ENCODE assay signal across 24 mouse cellular contexts in the genomic region with DNA sequence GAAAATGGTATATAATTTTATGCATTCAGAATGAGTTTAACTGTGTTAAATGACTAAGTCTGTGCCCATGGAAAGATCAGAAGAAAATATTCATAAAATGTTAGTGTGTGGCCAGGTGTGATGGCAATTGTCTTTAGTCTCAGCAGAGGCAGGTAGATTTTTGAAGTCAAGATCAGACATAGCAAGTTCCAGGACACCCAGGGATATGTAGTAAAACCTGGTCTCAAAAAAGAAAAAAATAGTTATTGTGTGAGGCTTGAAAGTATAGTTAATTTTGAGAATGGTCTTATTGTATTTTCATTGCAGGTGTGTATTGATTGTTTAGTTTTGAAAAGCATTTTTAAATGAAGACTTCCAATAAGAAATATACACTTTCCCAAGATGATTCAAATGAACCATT. TPM values are rescaled to one million over a fixed set of nuclear protein-coding genes. Genes with fewer than 3 reads are reported as not detected.
A peak's percentile ranks its signal among the peaks of the same experiment; 100 is the strongest.
DNase-seq lines count a peak whose midpoint lies in the region; ATAC-seq and TF ChIP-seq lines count a peak whose summit lies in the region.
"Had no signal": no experiment of that assay in that cellular context is flagged by ENCODE, and none has a peak within 500 bp of the region (broad histone marks: within the 10 kb centered on the region; RNA-seq: fewer than 3 reads in every experiment).

No protein-coding gene starts in this region.

- intact Hi-C loops in gastrocnemius, adult 2 months (cut with DNase I) = no loop called here
- intact Hi-C loops in gastrocnemius, postnatal 14 days (cut with DNase I; ENCODE audit: low total_unique reads) = no loop called here

- dilution Hi-C loops in CH12.LX (cut with MboI; ENCODE audit: extremely low pct_ligation_motif_present, extremely low pct_unique_long_range_greater_than_20kb, low sequenced_read_pairs) = no loop called here

- in situ Hi-C loops in CH12.LX (cut with MboI; ENCODE audit: low pct_ligation_motif_present, low pct_unique_long_range_greater_than_20kb, low sequenced_read_pairs) = loop anchor here (5.0 to 25.0 kb wide), 2 partner anchors 69 to 136 kb away; a partner anchor contains a TSS

- no peak for TF ChIP-seq POLR2A in CH12.LX (IDR thresholded peaks at IDR 0.05; ENCODE audit: low read depth, low read length)
- no peak for TF ChIP-seq POLR2A in MEL (IDR thresholded peaks at IDR 0.05; ENCODE audit: control insufficient read depth in 1 of 2, insufficient read depth in 1 of 2, low read depth in 1 of 2, low read length in 2 of 2, poor library complexity in 1 of 2)

- H3K36me3 ChIP-seq in CH12.LX (replicated peaks in 1 of 2; ENCODE audit: control insufficient read depth in 1 of 2, insufficient read depth in 1 of 2, low read length in 1 of 2) (no peaks in the 10 kb centered on the region), MEL (ENCODE audit: control insufficient read depth in 1 of 2, insufficient read depth in 2 of 2, low read length in 2 of 2) (peaks cover 0 to 9% of the 10 kb centered on the region in 2 experiments; a peak in 2 of 4 replicates)
- H3K36me3 ChIP-seq in intestine, postnatal 0 days (ENCODE audit: control insufficient read depth, insufficient read depth) = no peaks in the 10 kb centered on the region
- H3K36me3 ChIP-seq: G1E had no signal

- H3K4me3 ChIP-seq in gastrocnemius, adult 2 months = no peak overlapping the region
- no peak overlapping the region for H3K4me3 ChIP-seq in CH12.LX (replicated peaks in 1 of 3; ENCODE audit: low read depth in 2 of 3, low read length in 2 of 3, poor library complexity in 1 of 3)
- no peak overlapping the region; a peak in 1 of 4 replicates for H3K4me3 ChIP-seq in MEL (ENCODE audit: control insufficient read depth in 1 of 2, insufficient read depth in 1 of 2, low read depth in 2 of 2, low read length in 2 of 2)
- H3K4me3 ChIP-seq in intestine, postnatal 0 days (ENCODE audit: low read depth, low read length) = no peak overlapping the region

- TF ChIP-seq RAD21 in CH12.LX (IDR thresholded peaks at IDR 0.05; ENCODE audit: low read depth, low read length) (no peak), MEL (IDR thresholded peaks at IDR 0.05; ENCODE audit: low read depth, low read length) (no peak)

- H3K27me3 ChIP-seq in CH12.LX (replicated peaks) (no peaks in the 10 kb centered on the region), MEL (ENCODE audit: control insufficient read depth in 1 of 2, insufficient read depth in 2 of 2, low read length in 2 of 2) (no peaks in the 10 kb centered on the region)
- no peaks in the 10 kb centered on the region for H3K27me3 ChIP-seq in intestine, postnatal 0 days (replicated peaks; ENCODE audit: control insufficient read depth, insufficient read depth, low read length)

- peak overlapping the region; percentile 75; the same call in 1 of the 2 replicates for H3K9ac ChIP-seq in CH12.LX (ENCODE audit: insufficient read depth, low read depth)
- H3K9ac ChIP-seq in MEL (ENCODE audit: control insufficient read depth, low read depth, low read length, poor library complexity, severe bottlenecking) = 0 out of 2 replicates have a peak overlapping the region, but pooled peaks have one; percentile 36
- H3K9ac ChIP-seq in intestine, postnatal 0 days (ENCODE audit: low read depth, low read length) = no peak overlapping the region

- no peaks in the 10 kb centered on the region for H3K79me2 ChIP-seq in CH12.LX (replicated peaks; ENCODE audit: control insufficient read depth, extremely low read depth, insufficient read depth, poor library complexity, severe bottlenecking)
- no peaks in the 10 kb centered on the region for H3K79me2 ChIP-seq in MEL (ENCODE audit: control insufficient read depth, insufficient read depth, low read length, poor library complexity)

- peak overlapping the region; percentile 86 for H3K27ac ChIP-seq in gastrocnemius, adult 2 months
- H3K27ac ChIP-seq in CH12.LX (ENCODE audit: insufficient read depth, low read depth) = no peak overlapping the region; the same call in 1 of the 2 replicates
- H3K27ac ChIP-seq in MEL (ENCODE audit: control insufficient read depth, low read depth, low read length) = no peak overlapping the region
- no peak overlapping the region for H3K27ac ChIP-seq in intestine, postnatal 0 days (ENCODE audit: low read depth, low read length)

- H3K4me2 ChIP-seq in CH12.LX (ENCODE audit: insufficient read depth, low read depth, poor library complexity, severe bottlenecking) = no peak overlapping the region; the same call in 1 of the 2 replicates
- no peak overlapping the region for H3K4me2 ChIP-seq in intestine, postnatal 0 days (replicated peaks; ENCODE audit: low read depth)

- ATAC-seq in intestine, postnatal 0 days = no peak
- ATAC-seq: activated CD4-positive, CD25-positive, alpha-beta regulatory T cell, adult 4 months; CD4-positive, CD25-positive, alpha-beta regulatory T cell, adult 4 months; Patski had no signal

- no peak for DNase-seq in gastrocnemius, adult 2 months
- no peak for DNase-seq in gastrocnemius, postnatal 14 days
- DNase-seq in CH12.LX (ENCODE audit: extremely low read depth) (no peak), MEL (ENCODE audit: low read depth, low spot score) (no peak)
- no peak for DNase-seq in ovary, adult 18-20 months (ENCODE audit: low spot score)
- DNase-seq: adrenal gland, adult 2 months; adrenal gland, adult 8-10 months; adrenal gland, postnatal 10 days; adrenal gland, postnatal 14 days; adrenal gland, postnatal 25 days; adrenal gland, postnatal 36 days; cerebellum, adult 11 months; cerebellum, adult 11-12 months; cerebellum, adult 18-20 months; cerebellum, adult 2 months; cerebellum, adult 8-10 months had no signal

- TF ChIP-seq EP300 in CH12.LX (IDR thresholded peaks at IDR 0.05; ENCODE audit: low read length) = no peak
- TF ChIP-seq EP300 in MEL (IDR thresholded peaks at IDR 0.05; ENCODE audit: low read depth in 1 of 2, low read length in 2 of 2) = no peak

- H3K9me3 ChIP-seq in CH12.LX (replicated peaks; ENCODE audit: low read length) = no peaks in the 10 kb centered on the region
- no peaks in the 10 kb centered on the region for H3K9me3 ChIP-seq in MEL (replicated peaks; ENCODE audit: insufficient read depth, low read length)
- H3K9me3 ChIP-seq in intestine, postnatal 0 days (ENCODE audit: control insufficient read depth) = no peaks in the 10 kb centered on the region
- H3K9me3 ChIP-seq: G1E had no signal

- no peak for TF ChIP-seq CTCF in gastrocnemius, adult 2 months (IDR thresholded peaks at IDR 0.05)
- TF ChIP-seq CTCF in CH12.LX (conservative IDR thresholded peaks at IDR 0.05 in 1 of 2, IDR thresholded peaks at IDR 0.05 in 1 of 2; ENCODE audit: low read depth in 2 of 2, low read length in 2 of 2) = no peak
- TF ChIP-seq CTCF in MEL (IDR thresholded peaks at IDR 0.05 in 2 of 3, conservative IDR thresholded peaks at IDR 0.05 in 1 of 3; ENCODE audit: control insufficient read depth in 1 of 3, insufficient read depth in 1 of 3, low read depth in 2 of 3, low read length in 3 of 3, poor library complexity in 1 of 3, severe bottlenecking in 1 of 3) = no peak
- TF ChIP-seq CTCF in intestine, postnatal 0 days (IDR thresholded peaks at IDR 0.05; ENCODE audit: low read depth) = no peak

- H3K4me1 ChIP-seq in CH12.LX (ENCODE audit: control insufficient read depth in 1 of 2, insufficient read depth in 2 of 2) = peaks cover 27 to 83% of the 10 kb centered on the region in 2 experiments
- H3K4me1 ChIP-seq in MEL (ENCODE audit: control insufficient read depth in 1 of 2, insufficient read depth in 2 of 2, low read length in 2 of 2) = peaks cover under 1 to 21% of the 10 kb centered on the region in 2 experiments; a peak in 3 of 4 replicates
- no peaks in the 10 kb centered on the region for H3K4me1 ChIP-seq in intestine, postnatal 0 days (replicated peaks; ENCODE audit: control insufficient read depth, insufficient read depth, low read length)

TF ChIP-seq in CH12.LX, 34 proteins besides CTCF, POLR2A, EP300 and RAD21 (continues in another document):
- no peak for TF ChIP-seq MXI1 (IDR thresholded peaks at IDR 0.05; ENCODE audit: low read depth, low read length)
- TF ChIP-seq UBTF (IDR thresholded peaks at IDR 0.05; ENCODE audit: low read depth, low read length) = no peak
- TF ChIP-seq BHLHE40 (IDR thresholded peaks at IDR 0.05; ENCODE audit: low read depth, low read length) = no peak

TF ChIP-seq in MEL, 35 proteins besides CTCF, POLR2A, EP300 and RAD21 (continues in another document):
- TF ChIP-seq GABPA (IDR thresholded peaks at IDR 0.05; ENCODE audit: low read depth, low read length) (no peak), ZC3H11A (IDR thresholded peaks at IDR 0.05; ENCODE audit: low read depth, low read length) (no peak), POLR2AphosphoS2 (IDR thresholded peaks at IDR 0.05; ENCODE audit: low read length) (no peak)

RNA-seq across cellular contexts. Expression of a gene that starts 22.5 kb away (rescaled TPM):
- total RNA-seq in gastrocnemius, adult 2 months (2021) = 100 to 1,000 TPM in 1 of 2 experiments, 10 to 100 TPM in 1; 86.7 to 101 TPM
- total RNA-seq in gastrocnemius, postnatal 14 days (2021) = 100 to 1,000 TPM in 1 of 2 experiments, 10 to 100 TPM in 1; 95.3 to 107 TPM
- total RNA-seq in CH12.LX (2012; rRNA removed) (63.3 and 116 TPM in 2 replicates), CH12.LX (2014; rRNA removed) (209 and 234 TPM in 2 replicates), MEL (2012; rRNA removed) (32.3 and 39.7 TPM in 2 replicates)
- polyA plus RNA-seq in CH12.LX (2012; ENCODE audit: insufficient read length, low read depth) (222 and 250 TPM in 2 replicates), MEL (2012; ENCODE audit: insufficient read depth in 1 of 2, insufficient read length in 2 of 2, low read depth in 1 of 2, low replicate concordance in 2 of 2, missing spikeins in 1 of 2) (10 to 100 TPM in 1 of 2 experiments, not detected in 1; 64.5 TPM)
- 119 and 121 TPM in 2 replicates for polyA plus RNA-seq in intestine, postnatal 0 days (2015; fragmentation: Nextera tagmentation; extraction: Ambion mirVana)

RNA-seq across cellular contexts. Expression of a gene that starts 47.0 kb away (rescaled TPM):
- not detected for total RNA-seq in gastrocnemius, adult 2 months (2021)
- total RNA-seq in gastrocnemius, postnatal 14 days (2021) = not detected
- total RNA-seq in CH12.LX (2012; rRNA removed) (1.1 and 1.2 TPM in 2 replicates), CH12.LX (2014; rRNA removed) (0.54 and 0.73 TPM in 2 replicates), MEL (2012; rRNA removed) (0.36 and 0.42 TPM in 2 replicates)
- polyA plus RNA-seq in CH12.LX (2012; ENCODE audit: insufficient read length, low read depth) (1.3 and 1.4 TPM in 2 replicates), MEL (2012; ENCODE audit: insufficient read depth in 1 of 2, insufficient read length in 2 of 2, low read depth in 1 of 2, low replicate concordance in 2 of 2, missing spikeins in 1 of 2) (under 1 TPM in 1 of 2 experiments, not detected in 1; 0.65 TPM)
- 0.43 TPM in 2 replicates for polyA plus RNA-seq in intestine, postnatal 0 days (2015; fragmentation: Nextera tagmentation; extraction: Ambion mirVana)
- total RNA-seq: adrenal gland, postnatal 25 days; ES-E14 had no signal
- polyA plus RNA-seq: C2C12; CD4-positive, CD25-positive, alpha-beta regulatory T cell, adult 4 months; G1E; Patski had no signal

RNA-seq across cellular contexts. Expression of a gene that starts 47.1 kb away (rescaled TPM):
- not detected for total RNA-seq in gastrocnemius, adult 2 months (2021)
- not detected for total RNA-seq in gastrocnemius, postnatal 14 days (2021)
- total RNA-seq in CH12.LX (2012; rRNA removed) (0.25 TPM in 1 of 2 replicates, not detected in the other), CH12.LX (2014; rRNA removed) (not detected in 2 replicates), MEL (2012; rRNA removed) (0.27 and 0.39 TPM in 2 replicates)
- polyA plus RNA-seq in CH12.LX (2012; ENCODE audit: insufficient read length, low read depth) (1.3 TPM in 1 of 2 replicates, not detected in the other), MEL (2012; ENCODE audit: insufficient read depth in 1 of 2, insufficient read length in 2 of 2, low read depth in 1 of 2, low replicate concordance in 2 of 2, missing spikeins in 1 of 2) (under 1 TPM in 1 of 2 experiments, not detected in 1; 0.36 TPM)
- 0.44 and 0.48 TPM in 2 replicates for polyA plus RNA-seq in intestine, postnatal 0 days (2015; fragmentation: Nextera tagmentation; extraction: Ambion mirVana)
- total RNA-seq: adrenal gland, adult 18-20 months; adrenal gland, adult 2 months; adrenal gland, adult 8-10 months; adrenal gland, postnatal 14 days; adrenal gland, postnatal 25 days; ES-E14 had no signal
- polyA plus RNA-seq: activated CD4-positive, CD25-positive, alpha-beta regulatory T cell, adult 4 months; adrenal gland, adult 2 months; C2C12; CD4-positive, CD25-positive, alpha-beta regulatory T cell, adult 4 months; Patski had no signal
